Mouse (Mus musculus) forebrain, embryonic 16.5 days (tissue): ENCODE measurements at regions not wholly inside any gene's neighbourhood (a gene's known extent, or its start where the extent isn't known, plus 50 kb on each side); places are given as distances from the start of the nearest gene placed in this dataset.
A peak's percentile ranks its signal among the peaks of the same experiment; 100 is the strongest.

Experiments used
- ATAC-seq: fragments of 200-750 bp; cut with Nextera tagmentation; 2 replicates; pipeline ENCODE4 v1.8.0; 2017; ENCODE audit warnings: mild to moderate bottlenecking, moderate library complexity
- H3K27ac ChIP-seq: fragments of 300-500 bp; sonication (generic); 2 replicates; pipeline ENCODE4 v1.5.1; 2014; ENCODE audit warnings: low read length, control low read depth
- H3K27me3 ChIP-seq: fragments of 300-500 bp; sonication (generic); replicated peaks from 2 replicates; pipeline ENCODE4 v1.6.1; 2014; ENCODE audit warnings: low read length; ENCODE audit not compliant: control insufficient read depth, insufficient read depth
- H3K36me3 ChIP-seq: fragments of 300-500 bp; sonication (generic); 2 replicates; pipeline ENCODE4 v1.6.1; 2014; ENCODE audit not compliant: control insufficient read depth, insufficient read depth
- H3K4me1 ChIP-seq: fragments of 300-500 bp; sonication (generic); replicated peaks from 2 replicates; pipeline ENCODE4 v1.6.1; 2014; ENCODE audit warnings: low read length; ENCODE audit not compliant: control insufficient read depth, insufficient read depth
- H3K4me2 ChIP-seq: fragments of 300-500 bp; sonication (generic); 2 replicates; pipeline ENCODE4 v1.6.1; 2014; ENCODE audit warnings: mild to moderate bottlenecking, low read length, control low read depth
- H3K4me3 ChIP-seq: fragments of 300-500 bp; sonication (generic); replicated peaks from 2 replicates; pipeline ENCODE4 v1.5.1; 2014; ENCODE audit warnings: mild to moderate bottlenecking, low read length, control low read depth
- H3K9ac ChIP-seq: fragments of 300-500 bp; sonication (generic); replicated peaks from 2 replicates; pipeline ENCODE4 v1.6.1; 2014; ENCODE audit warnings: low read depth, low read length, control low read depth
- H3K9me3 ChIP-seq: fragments of 300-500 bp; sonication (generic); 2 replicates; pipeline ENCODE4 v1.6.1; 2016; ENCODE audit warnings: low read length; ENCODE audit not compliant: control insufficient read depth
- WGBS: fragments of 180-500 bp; shearing (Covaris S2); extraction: QIAGEN DNeasy Blood & Tissue Kit; methylation state at CpG from one replicate; pipeline ENCODE4 v1.1.7; 2014; 5-methylcytosine and 5-hydroxymethylcytosine counted together

DNA sequence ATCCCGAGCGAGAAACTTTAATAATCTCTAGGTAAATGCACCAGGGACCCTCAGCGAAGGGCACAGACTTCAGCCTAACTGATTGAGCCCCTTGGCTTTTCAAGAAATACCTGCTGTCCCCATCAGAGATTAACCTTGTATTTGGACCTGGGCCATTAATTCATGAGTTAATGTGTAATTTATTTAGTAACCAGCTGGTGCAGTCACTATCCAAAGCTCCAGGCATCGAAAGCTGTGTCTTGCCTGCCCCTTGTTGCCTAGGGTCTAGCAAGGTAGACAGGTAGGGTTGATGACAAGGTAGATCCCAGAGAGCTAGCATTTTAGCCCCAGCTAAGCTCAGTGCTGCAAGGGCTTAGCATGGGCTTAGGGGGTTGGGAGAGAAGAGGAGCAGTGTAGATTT, 80.9 kb upstream of the Runx1 start:
- Histone ChIP-seq H3K9me3 (no peaks in the 10 kb centered on the region), H3K27ac (no peak overlapping the region), H3K4me1 (no peaks in the 10 kb centered on the region; the same call in 1 of the 2 replicates), H3K27me3 (no peaks in the 10 kb centered on the region), H3K4me3 (no peak overlapping the region), H3K4me2 (no peak overlapping the region), H3K9ac (0 out of 2 replicates have a peak overlapping the region, but pooled peaks have one; percentile 13), H3K36me3 (no peaks in the 10 kb centered on the region)
- 88% methylated on average over 4 of the region's 4 CpGs for WGBS
- no peak for ATAC-seq

DNA sequence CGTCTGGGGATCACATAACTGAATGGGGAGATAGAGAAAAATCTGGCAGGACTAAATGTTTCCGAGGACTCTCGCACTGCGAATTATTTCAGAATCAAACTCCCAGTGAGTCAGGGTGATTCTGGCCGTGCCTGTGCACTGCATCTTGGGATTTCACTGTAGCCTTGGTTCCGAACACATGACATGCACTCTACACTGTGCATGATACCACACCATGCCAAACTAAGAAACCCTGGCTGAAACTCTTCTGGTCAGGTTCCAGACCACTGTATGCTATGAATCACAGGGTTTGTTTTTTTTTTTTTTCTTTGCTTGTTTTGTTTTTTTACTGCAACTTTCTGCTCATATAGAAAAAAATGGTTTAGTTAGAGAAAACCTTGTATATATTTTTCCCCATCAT, 79.7 kb upstream of the Runx1 start:
- H3K4me2 ChIP-seq: no peak overlapping the region
- H3K27me3 ChIP-seq: no peaks in the 10 kb centered on the region
- H3K36me3 ChIP-seq: no peaks in the 10 kb centered on the region
- H3K4me1 ChIP-seq: no peaks in the 10 kb centered on the region; the same call in 1 of the 2 replicates
- H3K9me3 ChIP-seq: no peaks in the 10 kb centered on the region
- WGBS: 93% methylated on average over 6 of the region's 6 CpGs
- no peak overlapping the region for H3K27ac ChIP-seq
- no peak overlapping the region for H3K4me3 ChIP-seq
- no peak overlapping the region for H3K9ac ChIP-seq
- ATAC-seq: no peak

DNA sequence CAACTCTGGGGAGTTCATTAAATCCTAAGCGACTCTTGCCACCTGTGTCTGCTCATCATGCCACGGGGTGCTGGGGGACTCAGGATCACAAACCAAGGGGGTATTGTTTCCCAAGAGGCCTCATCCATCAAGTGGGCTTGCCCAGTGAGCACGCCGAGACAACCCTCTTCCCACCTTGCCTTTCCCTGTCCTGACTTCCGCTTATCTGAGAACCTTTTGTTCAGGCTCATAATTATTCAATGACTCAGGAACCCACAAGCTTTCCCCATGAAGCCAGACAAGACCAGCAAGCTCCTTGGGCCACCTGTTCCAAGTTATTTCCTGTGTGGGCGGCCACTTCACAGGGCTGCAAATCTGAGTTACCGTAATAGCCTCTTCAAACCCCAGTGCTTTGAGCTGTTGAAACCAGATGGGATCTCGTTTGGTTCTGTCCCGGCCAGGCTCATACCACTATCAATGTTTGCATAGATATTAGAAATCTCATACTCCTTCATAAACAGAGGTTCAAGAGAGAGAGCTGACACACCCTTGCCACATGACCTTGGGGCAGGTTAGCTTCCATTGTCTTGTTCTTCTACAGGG, 78.0 kb upstream of the Runx1 start:
- Histone ChIP-seq H3K4me3 (no peak overlapping the region), H3K4me2 (no peak overlapping the region), H3K27ac (no peak overlapping the region), H3K4me1 (no peaks in the 10 kb centered on the region; the same call in 1 of the 2 replicates), H3K9ac (no peak overlapping the region), H3K9me3 (no peaks in the 10 kb centered on the region), H3K27me3 (no peaks in the 10 kb centered on the region), H3K36me3 (no peaks in the 10 kb centered on the region)
- WGBS: 79% methylated on average over 9 of the region's 9 CpGs
- ATAC-seq: no peak

DNA sequence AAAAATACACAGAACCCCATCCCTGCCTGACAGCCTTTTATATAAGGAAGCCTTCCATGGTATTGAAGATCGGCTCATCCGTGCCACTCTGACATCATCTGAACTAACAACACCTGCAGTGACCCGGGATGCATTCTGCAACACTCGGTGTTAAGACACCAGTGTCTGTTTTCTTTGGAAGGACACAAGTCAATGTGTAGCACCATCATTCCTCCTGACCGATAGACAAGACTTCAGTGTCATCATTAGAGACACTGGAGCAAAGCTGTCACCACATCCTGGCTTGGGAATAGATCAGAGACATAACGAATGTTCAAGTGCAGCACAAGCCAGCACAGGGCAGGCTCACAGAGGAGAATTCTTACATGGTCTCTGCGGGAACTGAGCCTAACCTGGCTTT, 77.5 kb upstream of the Runx1 start:
- no peak overlapping the region for H3K9ac ChIP-seq
- H3K27me3 ChIP-seq: no peaks in the 10 kb centered on the region
- 90% methylated on average over 7 of the region's 7 CpGs for WGBS
- no peaks in the 10 kb centered on the region for H3K9me3 ChIP-seq
- no peak overlapping the region for H3K27ac ChIP-seq
- H3K36me3 ChIP-seq: no peaks in the 10 kb centered on the region
- no peaks in the 10 kb centered on the region; the same call in 1 of the 2 replicates for H3K4me1 ChIP-seq
- ATAC-seq: no peak
- no peak overlapping the region for H3K4me2 ChIP-seq
- H3K4me3 ChIP-seq: no peak overlapping the region

DNA sequence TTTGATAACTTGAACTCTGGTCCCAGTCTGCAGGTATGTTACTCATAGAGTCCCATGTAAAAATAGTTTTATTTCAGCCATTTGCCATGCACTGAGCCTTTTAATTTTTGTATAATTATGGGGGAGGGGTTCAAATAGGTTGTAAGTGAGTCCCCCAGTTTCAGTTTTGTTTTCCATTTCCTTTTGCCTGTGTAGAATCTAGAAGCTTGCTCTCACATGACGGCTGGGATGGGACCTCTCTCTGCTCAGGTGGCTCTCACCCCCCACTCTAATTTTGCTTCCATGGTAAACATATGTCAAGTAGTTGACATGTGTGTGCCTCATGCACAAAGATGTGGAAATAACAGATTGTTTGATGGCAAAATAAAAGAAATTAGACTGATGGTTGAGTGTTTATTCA, 73.8 kb upstream of the Runx1 start:
- H3K4me3 ChIP-seq: no peak overlapping the region
- no peaks in the 10 kb centered on the region for H3K9me3 ChIP-seq
- H3K9ac ChIP-seq: no peak overlapping the region
- no peaks in the 10 kb centered on the region for H3K36me3 ChIP-seq
- no peak overlapping the region for H3K27ac ChIP-seq
- no peaks in the 10 kb centered on the region for H3K27me3 ChIP-seq
- no peaks in the 10 kb centered on the region for H3K4me1 ChIP-seq
- no peak overlapping the region for H3K4me2 ChIP-seq
- 77% methylated on average over 1 of the region's 1 CpGs for WGBS
- ATAC-seq: no peak

DNA sequence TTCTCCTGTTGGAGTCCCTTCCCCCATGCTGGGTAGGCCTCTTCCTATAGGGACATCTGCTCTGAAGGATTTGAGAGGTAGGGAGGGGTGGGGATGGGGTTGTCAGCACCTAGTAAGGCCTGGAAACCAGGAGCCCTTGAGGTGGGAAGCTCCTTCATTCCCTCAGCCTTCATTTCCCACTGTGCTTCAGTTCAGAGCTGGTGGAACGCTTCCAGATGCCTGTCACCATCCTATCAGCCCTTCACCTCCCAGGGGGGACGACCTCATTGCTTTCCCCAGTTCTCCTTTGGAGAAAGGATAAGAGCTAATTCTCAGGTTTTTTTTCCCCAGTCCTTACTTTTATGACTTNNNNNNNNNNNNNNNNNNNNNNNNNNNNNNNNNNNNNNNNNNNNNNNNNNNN, 65.8 kb upstream of the Runx1 start:
- Histone ChIP-seq H3K4me3 (no peak overlapping the region), H3K27me3 (no peaks in the 10 kb centered on the region), H3K27ac (no peak overlapping the region), H3K9me3 (no peaks in the 10 kb centered on the region), H3K9ac (no peak overlapping the region), H3K4me1 (no peaks in the 10 kb centered on the region), H3K36me3 (no peaks in the 10 kb centered on the region), H3K4me2 (no peak overlapping the region)
- WGBS: 68% methylated on average over 2 of the region's 2 CpGs
- ATAC-seq: no peak

DNA sequence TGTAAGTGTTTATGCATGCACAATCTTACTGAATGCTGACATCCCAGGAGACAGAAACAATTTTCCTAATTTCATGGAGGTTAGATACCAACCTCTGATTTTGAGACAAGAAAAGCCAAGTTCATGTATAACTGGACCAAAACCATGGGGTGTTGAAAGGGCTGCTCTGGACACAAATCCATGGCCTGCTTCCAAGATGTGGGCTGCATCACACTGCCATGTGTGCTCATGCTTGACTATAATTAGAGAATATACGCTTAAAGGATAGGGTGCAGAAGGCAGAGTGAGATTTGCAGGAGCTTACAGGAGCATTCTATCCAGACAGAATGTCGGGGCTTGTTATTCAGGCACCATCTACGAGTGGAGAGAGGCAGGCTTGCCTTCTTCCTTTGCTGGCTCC, 64.8 kb upstream of the Runx1 start:
- Histone ChIP-seq H3K4me3 (no peak overlapping the region), H3K36me3 (no peaks in the 10 kb centered on the region), H3K9me3 (no peaks in the 10 kb centered on the region), H3K9ac (no peak overlapping the region), H3K4me2 (no peak overlapping the region), H3K4me1 (no peaks in the 10 kb centered on the region), H3K27me3 (no peaks in the 10 kb centered on the region), H3K27ac (no peak overlapping the region)
- 65% methylated on average over 3 of the region's 3 CpGs for WGBS
- no peak for ATAC-seq

DNA sequence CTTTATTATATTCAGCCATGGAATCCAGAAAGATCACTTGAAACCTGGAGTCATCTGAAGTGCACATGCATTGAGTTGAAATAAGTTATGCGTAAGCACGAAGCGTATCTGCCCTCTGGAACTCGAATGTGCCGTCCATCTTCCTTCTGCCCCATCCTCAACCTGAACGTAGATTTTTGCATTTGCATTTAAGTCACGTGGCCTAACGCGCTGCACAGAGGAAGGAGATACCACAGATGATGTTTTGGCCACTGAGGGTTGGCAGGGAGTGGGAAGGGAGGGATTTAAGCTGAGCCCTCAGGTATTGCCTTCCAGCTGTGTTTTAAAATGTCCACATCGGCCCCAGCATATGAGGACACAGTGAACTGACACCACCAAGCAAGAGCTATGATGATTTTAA, 63.6 kb upstream of the Runx1 start:
- 93% methylated on average over 10 of the region's 10 CpGs for WGBS
- Histone ChIP-seq H3K4me2 (no peak overlapping the region), H3K9me3 (no peaks in the 10 kb centered on the region), H3K4me3 (no peak overlapping the region), H3K27ac (no peak overlapping the region), H3K4me1 (no peaks in the 10 kb centered on the region), H3K27me3 (no peaks in the 10 kb centered on the region), H3K9ac (no peak overlapping the region), H3K36me3 (no peaks in the 10 kb centered on the region)
- ATAC-seq: no peak

DNA sequence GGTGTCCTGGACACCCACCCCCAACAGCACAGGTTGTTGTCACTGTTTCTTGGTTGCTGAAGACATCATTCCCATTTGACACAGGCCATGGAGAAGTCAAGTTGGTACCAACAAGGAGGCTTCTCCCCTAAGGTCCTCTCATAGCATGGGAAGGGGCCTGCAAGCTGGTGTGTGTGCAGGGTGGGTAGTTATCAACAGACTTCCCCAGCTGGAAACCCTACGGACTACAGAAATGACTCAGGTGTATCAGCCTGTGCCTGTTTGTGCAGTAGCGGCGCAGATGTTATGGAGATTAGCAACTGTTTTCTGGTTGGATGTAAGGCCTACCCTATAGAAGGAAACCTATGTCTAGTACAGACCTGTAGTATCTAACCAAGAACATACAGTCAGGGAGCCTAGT, 60.3 kb upstream of the Runx1 start:
- WGBS: 97% methylated on average over 3 of the region's 3 CpGs
- Histone ChIP-seq H3K9me3 (no peaks in the 10 kb centered on the region), H3K4me3 (no peak overlapping the region), H3K4me1 (no peaks in the 10 kb centered on the region), H3K27ac (no peak overlapping the region), H3K27me3 (no peaks in the 10 kb centered on the region), H3K9ac (no peak overlapping the region), H3K4me2 (no peak overlapping the region), H3K36me3 (no peaks in the 10 kb centered on the region)
- ATAC-seq: no peak

DNA sequence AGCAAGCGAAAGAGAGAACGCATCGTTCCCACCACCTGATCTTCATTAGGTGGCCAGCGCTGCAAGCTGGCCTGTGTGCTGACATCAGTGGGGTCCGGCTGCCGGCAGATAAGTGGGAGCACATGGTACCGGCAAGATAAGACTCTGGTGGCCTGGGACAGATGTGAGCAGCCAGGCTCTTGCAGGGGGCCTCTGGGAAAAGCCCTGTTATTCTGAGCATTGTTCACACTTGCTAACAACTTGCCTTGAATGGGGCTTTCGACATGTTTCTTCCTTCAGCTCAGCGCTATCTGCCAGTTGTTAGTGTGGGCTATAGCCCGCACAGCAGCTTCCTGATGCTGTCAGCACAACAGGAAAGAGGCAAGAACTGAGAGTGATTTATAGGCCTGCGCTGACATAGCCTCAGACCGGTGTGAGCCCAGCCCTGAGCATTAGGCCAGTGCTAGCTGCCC, 57.9 kb upstream of the Runx1 start:
- Histone ChIP-seq H3K27me3 (no peaks in the 10 kb centered on the region), H3K9me3 (no peaks in the 10 kb centered on the region), H3K36me3 (no peaks in the 10 kb centered on the region), H3K9ac (no peak overlapping the region), H3K4me2 (no peak overlapping the region), H3K4me1 (no peaks in the 10 kb centered on the region), H3K27ac (no peak overlapping the region), H3K4me3 (no peak overlapping the region)
- WGBS: 88% methylated on average over 12 of the region's 12 CpGs
- ATAC-seq: no peak
